Mouse (Mus musculus): ENCODE measurements around the gene Kcnj15. TPM values are rescaled to one million over a fixed set of nuclear protein-coding genes. Genes with fewer than 3 reads are reported as not detected.

Kcnj15 gene
- total RNA-seq, 4 experiments from 2014 or later = 0.15 to 0.67 (median 0.27) TPM; not detected in 1

- no peak for DNase-seq (ENCODE audit: low spot score in 2 of 2)
Observed at GRCm38 (mm10) chr16:95244626-95245303, 12.6 kb upstream of the Kcnj15 start.

DNA sequence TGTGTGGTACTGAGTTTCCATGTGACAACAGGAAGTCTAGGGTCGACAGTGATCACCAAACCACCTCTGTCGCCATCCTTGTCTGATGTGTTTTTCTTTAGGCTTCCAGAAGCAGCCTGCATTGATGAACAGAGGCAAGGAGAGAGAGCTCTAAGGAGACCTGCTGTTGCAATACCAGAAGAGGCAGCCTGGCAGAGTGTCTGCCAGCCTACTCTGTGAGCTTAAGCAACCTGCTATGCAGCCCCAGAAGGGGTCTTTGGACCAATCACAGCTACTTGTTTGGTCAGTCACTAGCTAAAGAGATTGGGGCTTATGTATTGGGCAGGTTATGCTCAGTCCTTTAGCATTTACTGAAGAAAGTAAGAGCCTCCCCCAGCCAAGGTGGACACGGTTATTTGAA is 11.9 kb upstream of the Kcnj15 start:
- no peak for DNase-seq (ENCODE audit: low spot score in 2 of 2)

GRCm38 (mm10) chr16:95248646-95249045 is 8.7 kb upstream of the Kcnj15 start:
- no peak for DNase-seq (ENCODE audit: low spot score in 2 of 2)

GRCm38 (mm10) chr16:95256648-95257047 is 710 bp upstream of the Kcnj15 start:
- no peak for DNase-seq (ENCODE audit: low spot score in 2 of 2)

DNA sequence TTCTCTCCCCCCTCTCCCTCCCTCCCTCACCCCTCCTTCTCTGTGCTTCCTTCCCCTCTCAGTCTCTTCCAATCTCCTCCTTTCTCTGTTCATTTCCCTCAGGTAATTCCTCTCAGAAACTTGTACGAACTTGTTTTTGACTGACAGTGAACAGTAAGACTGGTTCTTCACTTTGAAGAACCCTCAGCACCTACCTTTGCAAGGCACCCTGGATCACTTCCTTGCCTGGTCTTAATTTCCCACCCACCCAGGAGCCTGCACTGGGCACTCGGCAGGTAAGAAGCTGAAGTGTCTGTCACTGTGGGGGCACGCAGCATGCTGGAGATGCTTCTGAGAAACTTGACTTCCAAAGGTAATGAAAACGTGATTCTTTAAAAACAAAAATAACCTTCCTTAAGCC is 742 bp downstream of the Kcnj15 start:
- no peak for DNase-seq (ENCODE audit: low spot score in 2 of 2)

- no peak for DNase-seq (ENCODE audit: low spot score in 2 of 2)
Observed at GRCm38 (mm10) chr16:95259505-95259904, 2.1 kb downstream of the Kcnj15 start.

DNA sequence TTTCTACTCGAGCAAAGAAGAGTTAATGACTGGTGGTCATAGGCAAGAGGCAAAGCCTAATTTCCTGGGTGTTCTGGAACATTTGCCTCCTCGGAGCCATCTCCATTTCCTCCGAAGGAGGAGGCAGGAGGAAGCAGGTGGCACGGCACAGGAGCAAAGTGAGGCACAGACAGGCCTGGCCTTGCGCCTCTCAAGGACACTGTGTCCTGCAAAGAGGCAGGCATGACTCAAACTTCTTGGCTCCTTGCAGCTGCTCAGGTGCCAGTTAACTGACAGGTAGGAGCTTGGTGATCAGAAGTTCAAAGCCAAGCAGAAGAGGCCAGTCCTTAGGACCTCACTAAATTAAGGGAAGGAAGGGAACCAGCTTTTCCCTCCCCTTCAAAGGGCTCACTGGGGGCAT is 3.3 kb downstream of the Kcnj15 start:
- no peak for DNase-seq (ENCODE audit: low spot score in 2 of 2)

DNA sequence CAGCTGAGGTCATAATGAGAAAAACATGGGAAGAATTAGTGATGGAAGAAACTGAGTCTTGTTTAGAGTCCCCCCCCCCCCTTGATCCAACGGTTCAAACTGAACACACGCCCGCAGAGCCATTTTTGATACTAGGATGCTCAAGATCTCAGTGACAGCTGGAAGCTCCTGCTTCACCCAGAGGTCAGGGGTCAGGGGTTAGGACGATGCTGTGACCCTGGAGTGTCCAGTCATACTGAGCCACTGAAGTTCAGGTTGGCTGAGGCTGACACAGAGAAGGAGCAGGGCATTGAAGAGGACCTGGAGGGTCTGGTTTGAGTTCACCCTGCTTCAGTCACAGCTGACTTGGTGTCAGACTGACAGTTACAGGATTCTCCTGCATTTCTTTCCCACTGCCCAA is 4.4 kb downstream of the Kcnj15 start:
- no peak for DNase-seq (ENCODE audit: low spot score in 2 of 2)

DNA sequence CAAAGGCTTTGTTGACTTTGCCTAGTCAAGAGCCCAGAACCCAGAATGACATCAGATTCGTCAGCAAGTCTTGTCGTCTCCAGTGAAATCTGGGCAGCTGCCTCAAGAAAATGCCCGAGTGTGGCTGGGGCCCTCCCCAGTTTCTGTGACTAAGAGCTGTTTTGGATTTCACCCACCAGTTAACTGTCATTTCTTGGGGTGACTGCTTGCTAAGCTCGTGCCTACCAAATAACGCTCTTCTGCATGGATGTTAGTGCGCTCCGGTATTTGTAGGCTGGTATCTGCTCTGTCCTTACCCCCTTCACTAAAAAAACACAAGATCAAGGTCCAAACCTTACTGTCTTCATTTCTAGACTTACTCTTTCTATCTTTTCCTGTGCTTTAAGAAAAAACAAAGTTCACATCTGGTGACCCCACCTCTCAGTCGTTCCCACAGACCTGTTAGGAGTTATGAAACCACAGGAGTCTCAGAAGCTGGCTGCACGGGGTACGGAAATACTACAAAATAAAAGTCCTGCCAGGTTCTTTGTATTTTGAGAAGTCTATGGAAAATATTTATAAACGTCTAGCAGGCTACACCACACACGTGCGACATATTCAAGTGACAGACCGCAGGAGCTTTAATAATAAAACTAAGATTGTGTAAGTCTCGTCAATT is 5.5 kb downstream of the Kcnj15 start:
- no peak for DNase-seq (ENCODE audit: low spot score in 2 of 2)

DNA sequence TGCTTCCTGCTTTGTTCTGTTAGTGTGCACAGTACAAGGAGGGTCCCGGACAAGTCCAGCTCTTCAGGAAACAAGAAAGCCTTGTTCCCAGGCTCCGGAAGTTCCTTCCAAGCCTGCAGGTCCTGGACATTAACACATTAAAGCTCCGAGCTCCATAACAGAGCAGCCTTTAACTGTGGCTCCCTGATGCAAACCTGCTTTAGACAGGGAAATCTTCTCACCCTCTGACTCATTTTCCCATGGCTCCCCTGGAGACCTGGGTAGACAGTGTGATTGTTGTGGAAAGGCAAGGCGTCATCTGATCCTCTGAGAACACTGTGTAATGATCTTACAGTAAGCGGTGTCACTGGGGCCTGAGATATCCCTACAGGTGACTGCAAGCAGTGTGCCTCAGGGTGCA is 7.0 kb downstream of the Kcnj15 start:
- no peak for DNase-seq (ENCODE audit: low spot score in 2 of 2)

- no peak for DNase-seq (ENCODE audit: low spot score in 2 of 2)
Observed at GRCm38 (mm10) chr16:95267481-95268183, 10.3 kb downstream of the Kcnj15 start.

DNA sequence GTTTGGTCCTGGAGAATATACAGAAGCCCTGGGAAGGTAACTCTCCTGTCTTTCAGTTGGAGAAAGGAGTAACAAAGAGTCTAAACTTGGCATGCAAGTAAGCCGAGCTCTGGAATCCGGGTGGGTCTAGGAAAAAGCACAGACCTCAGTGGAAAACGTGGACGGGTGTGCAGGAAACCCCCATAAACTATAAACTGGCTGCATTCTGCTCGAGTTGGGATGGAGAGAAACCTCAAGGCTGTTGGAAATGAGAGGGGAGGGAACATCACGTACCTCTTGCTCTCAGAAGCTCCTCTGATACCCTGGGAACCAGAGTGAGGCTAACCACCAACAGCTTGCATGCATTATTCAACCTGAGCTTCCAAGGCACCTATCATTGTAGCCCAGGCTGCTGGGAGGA is 12.3 kb downstream of the Kcnj15 start:
- no peak for DNase-seq (ENCODE audit: low spot score in 2 of 2)

DNA sequence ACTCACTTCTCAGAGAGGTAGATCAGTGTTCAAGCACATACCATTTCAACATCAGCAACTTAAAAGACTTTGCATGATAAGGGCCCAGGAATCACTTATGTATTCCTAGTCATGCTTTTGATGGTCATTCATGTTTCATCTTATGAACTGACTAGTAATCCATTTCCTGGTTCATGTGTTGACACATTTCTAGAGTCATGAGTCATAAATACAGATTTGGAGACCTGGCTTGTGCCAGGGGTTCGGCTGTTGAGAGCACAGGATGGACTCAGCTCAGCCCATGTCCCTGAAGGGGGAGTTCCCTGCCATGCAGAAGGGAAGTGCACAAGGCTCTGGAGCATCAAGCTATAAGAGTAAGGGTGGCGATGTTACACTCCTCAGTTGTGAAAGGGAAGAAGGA is 15.7 kb downstream of the Kcnj15 start:
- DNase-seq (ENCODE audit: low spot score in 2 of 2) = no peak

- no peak for DNase-seq (ENCODE audit: low spot score in 2 of 2)
Observed at GRCm38 (mm10) chr16:95275713-95276502, 18.6 kb downstream of the Kcnj15 start.

DNA sequence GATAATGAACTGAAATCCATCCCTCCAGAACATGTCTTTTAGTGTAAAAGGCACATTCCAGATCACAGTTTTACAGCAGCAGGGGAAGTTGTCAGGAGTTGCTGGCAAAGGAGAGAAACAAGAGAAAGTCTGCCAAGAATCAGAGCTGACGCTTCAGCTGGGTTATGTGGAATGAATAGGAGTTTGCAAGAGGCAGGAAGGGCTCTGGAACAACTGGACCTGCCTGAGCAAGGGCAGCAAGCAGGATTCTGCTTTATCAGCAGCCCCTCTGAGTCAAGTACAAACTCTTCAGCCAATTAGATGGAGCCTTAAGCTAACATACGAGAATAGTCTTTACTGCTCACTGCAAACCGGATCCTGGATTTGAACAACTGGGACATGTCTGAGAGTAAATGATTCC is 21.7 kb downstream of the Kcnj15 start:
- no peak for DNase-seq (ENCODE audit: low spot score in 2 of 2)

GRCm38 (mm10) chr16:95280338-95280737 is 23.0 kb downstream of the Kcnj15 start:
- DNase-seq (ENCODE audit: low spot score in 2 of 2) = no peak

DNA sequence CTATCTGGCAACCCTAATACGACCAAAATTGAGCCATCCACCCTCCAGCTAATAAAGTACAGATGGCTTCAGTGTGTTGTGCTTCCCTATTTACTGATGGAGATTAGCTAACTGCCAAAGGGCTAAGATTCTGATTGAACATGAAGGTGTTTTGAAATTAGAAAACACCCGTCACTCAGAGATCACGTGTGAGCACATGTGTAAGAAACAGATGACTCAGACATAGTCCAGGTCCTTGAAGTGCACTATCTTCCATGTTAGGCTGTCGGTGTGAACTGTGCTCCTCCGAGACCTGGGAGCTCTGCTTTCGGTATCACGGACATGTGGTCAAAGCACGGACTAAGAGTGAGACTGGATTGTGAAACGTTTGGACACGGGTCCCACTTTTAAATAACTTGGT is 26.0 kb downstream of the Kcnj15 start:
- no peak for DNase-seq (ENCODE audit: low spot score in 2 of 2)

DNA sequence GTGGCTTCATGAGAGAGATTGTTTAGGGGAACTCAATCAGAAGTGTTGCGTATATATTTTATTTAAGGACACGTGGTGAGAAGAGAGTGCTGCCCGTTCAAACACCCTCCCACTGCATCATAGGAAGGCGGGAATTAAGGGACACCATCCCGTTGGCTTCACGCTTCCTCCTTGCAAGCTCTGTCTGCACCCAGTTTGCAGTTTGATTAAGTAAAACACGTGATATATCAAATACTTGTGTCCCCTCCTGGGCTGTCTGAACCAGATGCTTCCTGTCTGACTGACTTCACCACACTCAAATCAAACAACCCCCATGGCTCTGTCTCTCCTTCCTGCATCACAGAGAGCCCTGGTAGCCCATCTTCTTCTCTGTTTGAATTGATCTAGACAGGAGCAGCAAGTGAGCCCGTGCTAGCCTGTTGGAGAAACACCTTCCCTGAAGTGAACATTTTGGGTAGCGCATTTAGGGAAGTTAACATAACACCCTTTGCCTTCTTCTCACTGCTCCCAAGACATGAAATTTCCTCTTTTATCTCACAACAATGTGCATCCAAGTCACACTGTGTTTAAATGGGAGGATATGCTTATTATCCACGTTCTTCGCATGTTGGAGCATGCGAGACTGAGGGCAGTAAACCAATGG is 26.8 kb downstream of the Kcnj15 start:
- no peak for DNase-seq (ENCODE audit: low spot score in 2 of 2)

GRCm38 (mm10) chr16:95285043-95285442 is 27.7 kb downstream of the Kcnj15 start:
- no peak for DNase-seq (ENCODE audit: low spot score in 2 of 2)

DNA sequence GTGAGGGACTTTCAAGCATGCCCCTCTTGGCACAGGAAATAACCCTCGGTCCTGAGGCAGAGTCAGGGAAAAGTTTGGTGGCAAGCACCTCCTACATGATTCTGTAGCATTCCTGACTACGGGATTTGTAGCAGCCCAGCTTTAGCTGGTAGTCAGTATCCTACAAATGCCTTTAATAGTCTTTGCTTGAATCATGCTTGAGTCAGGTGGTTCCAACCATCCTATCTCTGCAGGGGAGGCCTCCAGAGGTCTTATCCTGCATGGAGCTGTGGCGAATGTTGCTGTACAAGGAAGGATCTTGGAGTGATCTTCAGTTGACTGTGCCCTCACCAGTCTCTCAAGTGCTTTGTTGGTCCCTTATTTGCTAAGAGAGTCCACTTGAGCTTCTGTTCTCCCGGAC is 28.4 kb downstream of the Kcnj15 start:
- no peak for DNase-seq (ENCODE audit: low spot score in 2 of 2)

- DNase-seq (ENCODE audit: low spot score in 2 of 2) = no peak
Observed at GRCm38 (mm10) chr16:95287656-95288055, 30.3 kb downstream of the Kcnj15 start.
